Mouse (Mus musculus) olfactory bulb, adult 2 months (tissue): ENCODE results near the gene Prdm10.

Experiments
- CTCF ChIP-seq: fragments of 200-500 bp; IDR thresholded peaks from 2 replicates; pipeline ENCODE4 v1.5.1; 2012; ENCODE audit warnings: low read depth, mild to moderate bottlenecking, low read length, moderate library complexity; ENCODE audit not compliant: insufficient read depth
- POLR2A ChIP-seq: fragments of 200-500 bp; IDR thresholded peaks from 2 replicates; pipeline ENCODE4 v1.6.1; 2012; ENCODE audit warnings: mild to moderate bottlenecking, low read depth, low read length, moderate library complexity; ENCODE audit not compliant: insufficient read depth

- TF ChIP-seq CTCF (no peak), POLR2A (no peak)
Measured at GRCm38 (mm10) chr9:31241208-31241699, 39.1 kb upstream of the Prdm10 start.
